Mouse (Mus musculus) cerebellum, adult 8-10 months (tissue): Measurements from ENCODE around the gene Gm28539.
"Not testable (repeated sequence)": the region's sequence is repeated elsewhere in the genome, so short reads cannot be mapped to it uniquely, and the experiment has no call there.

Source experiments
- DNase-seq: peaks from one replicate; pipeline ENCODE4 v3.0.0; 2022

The Gm28539 gene

GRCm38 (mm10) chr16:18969420-18970128, 133.2 kb downstream of the Gm28539 start:
- no peak for DNase-seq

GRCm38 (mm10) chr16:18970837-18971236, 134.5 kb downstream of the Gm28539 start:
- no peak for DNase-seq

DNA sequence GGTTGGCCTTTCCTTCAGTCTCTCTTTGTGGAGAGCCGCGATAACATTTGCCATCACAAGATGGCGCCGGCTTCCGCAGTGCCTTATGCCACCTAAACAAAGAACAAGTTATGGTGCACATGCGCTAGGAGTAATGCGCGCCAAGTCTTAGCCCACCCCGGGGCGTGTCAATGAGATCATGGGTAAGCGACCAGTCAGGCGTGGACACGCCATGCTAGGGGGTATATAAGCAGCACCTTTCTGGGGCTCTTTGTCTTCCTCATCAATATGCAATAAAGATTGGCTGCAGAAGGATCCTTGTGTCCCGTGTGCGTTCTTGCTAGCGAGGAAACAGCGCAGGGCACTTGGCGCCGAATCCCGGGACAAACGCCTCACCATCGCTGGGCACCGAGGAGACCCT, 139.3 kb downstream of the Gm28539 start:
- DNase-seq: not testable (repeated sequence)

GRCm38 (mm10) chr16:18976315-18976714, 139.9 kb downstream of the Gm28539 start:
- DNase-seq: no peak

DNA sequence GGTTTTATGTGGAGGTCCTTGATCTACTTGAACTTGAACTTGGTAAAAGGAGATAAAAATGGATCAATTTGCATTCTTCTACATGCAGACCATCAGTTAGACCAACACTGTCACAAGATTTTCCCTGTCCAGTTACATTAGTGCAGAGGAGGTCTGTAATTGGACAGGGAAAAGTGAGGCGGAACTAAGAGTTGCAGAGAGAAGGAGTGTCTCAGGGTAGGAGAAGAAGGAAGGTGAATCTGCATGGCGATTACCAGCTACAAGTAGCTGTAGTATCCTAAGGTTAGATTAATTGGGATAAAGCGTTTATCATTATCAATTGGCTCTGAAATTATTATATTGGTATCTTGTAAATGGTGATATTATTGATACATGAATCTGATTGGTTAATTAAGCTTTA, 150.0 kb downstream of the Gm28539 start:
- no peak for DNase-seq

DNA sequence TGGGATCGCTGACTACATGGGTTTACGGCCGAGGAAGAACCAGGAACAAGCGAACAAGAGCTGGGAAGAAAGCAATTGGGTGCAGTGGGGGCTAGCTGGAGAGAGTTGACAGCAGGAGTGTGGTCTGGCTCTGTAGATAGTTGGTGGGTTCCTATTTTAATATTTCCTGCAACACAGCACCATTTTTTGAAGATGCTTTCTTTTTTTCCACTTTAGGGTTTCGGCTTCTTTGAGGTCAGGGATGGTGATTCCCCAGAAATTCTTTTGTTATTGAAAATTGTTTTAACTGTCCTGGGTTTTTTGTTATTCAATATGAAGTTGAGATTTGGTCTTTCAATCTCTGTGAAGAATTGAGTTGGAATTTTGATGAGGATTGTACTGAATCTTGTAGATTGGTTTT, 150.5 kb downstream of the Gm28539 start:
- no peak for DNase-seq

- DNase-seq: not testable (repeated sequence)
Observed at GRCm38 (mm10) chr16:19002610-19003389, 166.4 kb downstream of the Gm28539 start.

GRCm38 (mm10) chr16:19003757-19004156, 167.4 kb downstream of the Gm28539 start:
- no peak for DNase-seq

DNA sequence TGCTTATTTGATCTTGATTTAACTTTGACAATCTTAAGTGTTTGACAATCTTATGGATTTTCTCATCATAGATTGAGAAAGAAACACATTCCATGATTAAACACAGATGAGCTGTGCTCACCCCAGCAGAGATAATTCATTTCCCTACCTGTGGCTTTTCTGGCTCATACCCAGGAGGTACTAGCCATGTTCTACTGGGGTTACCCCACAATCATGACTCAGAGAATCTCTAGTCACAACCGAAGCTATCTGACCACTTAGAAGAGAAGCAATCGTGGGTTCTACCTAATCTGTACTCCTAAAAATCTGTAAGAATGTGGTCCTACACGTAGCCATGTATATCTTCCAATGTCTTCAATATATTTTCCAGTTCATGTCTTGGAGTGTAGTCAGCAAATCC, 168.9 kb downstream of the Gm28539 start:
- no peak for DNase-seq
